Mouse (Mus musculus) left cerebral cortex, adult 6 months (tissue): ENCODE measurements around the gene Il2rb. TPM values are rescaled to one million over a fixed set of nuclear protein-coding genes. Genes with fewer than 3 reads are reported as not detected.

ENCODE experiments used
- long read RNA-seq, 2 experiments: library from polyadenylated mRNA; unstranded; transcript quantifications; one replicate each; pipeline ENCODE4 v2.0.0; 2019 to 2020
- polyA plus RNA-seq: library from polyadenylated mRNA; unstranded; fragments of <200 nt; fragmentation: Nextera tagmentation; gene quantifications from 2 replicates; pipeline ENCODE4 v1.2.3, GENCODE M21; 2021

Gene Il2rb
- 0.05 and 0.06 TPM in 2 replicates for polyA plus RNA-seq
- long read RNA-seq, experiment 1: 0 reads
- long read RNA-seq, experiment 2: 0 reads

GRCm38 (mm10) chr15:78494968-78495406 is at the start of gene Il2rb:
Il2rb (minus strand) TSS chr15:78495271.

DNA sequence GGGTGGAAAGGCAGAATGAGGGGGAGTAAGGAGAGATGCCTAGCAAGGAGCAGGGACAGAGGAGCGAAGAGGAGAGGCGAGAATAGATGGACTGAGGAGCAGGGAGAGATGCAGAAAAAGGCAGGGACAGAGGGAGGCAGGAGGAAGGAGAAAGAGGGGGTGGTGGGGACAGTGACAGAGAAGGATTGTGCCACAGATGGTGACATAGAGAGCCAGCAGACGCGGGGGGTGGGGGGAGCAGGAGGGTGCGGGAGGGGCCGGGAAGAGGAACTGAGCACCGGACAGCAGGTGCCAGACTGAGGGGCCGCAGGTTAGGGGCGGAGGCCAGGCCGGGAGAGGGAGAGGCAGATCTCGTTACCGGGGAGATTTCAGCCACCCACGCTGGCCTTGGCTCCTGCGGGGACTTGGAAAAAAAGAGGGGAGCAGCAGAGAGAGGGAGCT is 49.5 kb upstream of the Il2rb start, which contains the start of gene Sstr3:
Gene Sstr3 (minus strand): TSS at position 125 of the 441 bp plus-strand sequence.

DNA sequence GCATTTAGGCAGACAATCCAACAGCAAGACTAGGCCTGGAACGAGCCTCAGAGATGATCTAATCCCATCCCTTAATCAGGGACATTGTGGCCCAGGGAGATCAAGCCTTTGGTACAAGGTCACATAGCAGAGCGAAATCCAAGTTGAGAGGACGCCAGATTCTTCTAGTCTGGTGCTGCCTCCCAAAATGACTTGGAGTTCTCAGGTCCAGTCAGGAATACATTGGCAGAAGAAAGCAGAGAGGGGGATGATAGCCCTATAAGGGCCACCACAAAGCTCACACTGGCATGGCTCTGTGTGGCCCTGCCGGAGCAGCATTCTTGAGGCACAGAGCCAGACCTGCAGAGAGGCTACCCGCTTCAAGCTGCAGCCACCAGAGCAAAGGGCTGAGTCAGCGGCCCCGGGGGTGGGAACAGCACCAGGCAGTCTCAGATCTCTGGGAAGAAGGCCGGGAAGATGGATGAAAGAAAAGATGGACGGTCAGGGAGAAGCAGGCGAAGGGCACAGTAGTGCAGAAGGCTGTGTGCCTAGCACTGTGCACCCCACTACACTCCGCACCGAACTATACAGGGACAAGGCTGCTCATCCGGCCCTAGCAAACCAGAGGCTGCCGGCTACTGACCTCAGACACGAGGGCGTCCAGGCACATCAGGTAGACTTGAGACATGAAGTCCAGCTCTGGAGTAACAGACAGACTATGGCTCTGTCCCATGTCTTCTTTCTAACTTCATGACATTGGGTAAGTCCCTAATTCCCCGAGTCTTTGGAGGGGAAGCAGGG is 35.8 kb upstream of the Il2rb start, which contains the start of gene C1qtnf6:
Gene C1qtnf6 (minus strand): TSS at position 746 of the 780 bp plus-strand sequence.

DNA sequence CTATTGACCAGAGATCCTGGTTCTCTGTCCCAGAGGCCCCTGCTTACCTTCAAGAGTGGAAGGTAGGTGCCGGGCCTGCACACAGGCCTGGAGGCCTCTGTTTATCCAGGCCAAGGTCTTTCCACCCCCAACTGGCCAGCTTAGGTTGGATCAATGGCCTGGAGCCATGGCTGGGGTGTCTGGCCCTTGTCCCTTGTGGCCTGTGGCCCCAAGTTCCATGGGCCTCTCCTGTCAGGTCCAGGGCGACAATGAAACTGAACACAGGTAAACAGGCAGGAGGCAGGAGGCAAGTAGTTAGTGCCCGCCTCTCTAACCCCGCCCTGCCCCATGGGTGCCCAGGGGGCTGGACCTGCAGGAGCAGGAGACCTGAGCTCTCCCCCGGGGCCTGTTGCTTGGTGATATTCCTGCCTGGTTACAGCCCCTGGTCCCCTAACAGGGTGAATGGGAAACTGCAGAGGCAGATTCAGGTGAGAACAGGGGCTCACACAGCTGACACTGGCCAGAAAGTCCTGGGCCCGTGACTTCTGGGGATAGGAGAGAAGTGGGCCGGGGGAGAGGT is 26.6 kb downstream of the Il2rb start, which contains the start of gene Tmprss6:
Gene Tmprss6 (minus strand): TSS at position 256 of the 559 bp plus-strand sequence.

Other genes starting within 250 kb of the Il2rb start
- gene Csf2rb2, start 189.6 kb downstream of the Il2rb start, polyA plus RNA-seq: 0.21 and 0.48 TPM in 2 replicates
- gene Csf2rb, start 169.5 kb downstream of the Il2rb start, polyA plus RNA-seq: 0.68 and 0.89 TPM in 2 replicates
- not detected in 2 replicates for gene Tex33, start 99.4 kb downstream of the Il2rb start, polyA plus RNA-seq
- 97.1 and 101 TPM in 2 replicates for gene Tst, start 89.4 kb downstream of the Il2rb start, polyA plus RNA-seq
- 3.3 and 4.3 TPM in 2 replicates for gene Mpst, start 88.9 kb downstream of the Il2rb start, polyA plus RNA-seq
- gene Kctd17, start 66.7 kb downstream of the Il2rb start, polyA plus RNA-seq: 34.9 and 167 TPM in 2 replicates
- 0.93 and 1.1 TPM in 2 replicates for gene Tmprss6, start 26.6 kb downstream of the Il2rb start, polyA plus RNA-seq
- 0.23 and 0.33 TPM in 2 replicates for gene C1qtnf6, start 36.1 kb upstream of the Il2rb start, polyA plus RNA-seq
- 4.5 and 6.0 TPM in 2 replicates for gene Sstr3, start 49.4 kb upstream of the Il2rb start, polyA plus RNA-seq
- 5.5 and 9.9 TPM in 2 replicates for gene Rac2, start 77.5 kb upstream of the Il2rb start, polyA plus RNA-seq
- 3.1 and 3.8 TPM in 2 replicates for gene Cyth4, start 101.8 kb upstream of the Il2rb start, polyA plus RNA-seq
- gene Elfn2, start 223.5 kb upstream of the Il2rb start, polyA plus RNA-seq: 8.0 and 9.8 TPM in 2 replicates